Mouse (Mus musculus) ES-E14 (cell line): ENCODE results near the gene Ovol3.

ENCODE experiments used
- CHD2 ChIP-seq: IDR thresholded peaks from 2 replicates; pipeline ENCODE4 v1.6.1; 2014; ENCODE audit warnings: mild to moderate bottlenecking, low read depth, low read length, inconsistent platforms
- HCFC1 ChIP-seq: IDR thresholded peaks from 2 replicates; pipeline ENCODE4 v1.6.1; 2012; ENCODE audit warnings: low read length, inconsistent platforms, borderline replicate concordance; ENCODE audit not compliant: insufficient read depth
- ZNF384 ChIP-seq: IDR thresholded peaks from 2 replicates; pipeline ENCODE4 v1.6.1; 2012; ENCODE audit warnings: low read depth, low read length, inconsistent platforms

GRCm38 (mm10) chr7:30219293-30220007 lies 16.1 kb downstream of the Ovol3 start:
- TF ChIP-seq CHD2 (no peak), HCFC1 (no peak), ZNF384 (no peak)
